Mouse (Mus musculus): ENCODE results near the gene Ccn6. TPM values are rescaled to one million over a fixed set of nuclear protein-coding genes. Genes with fewer than 3 reads are reported as not detected.

Ccn6 gene
- polyA plus RNA-seq, 1 experiment from 2014 or later = not detected

DNA sequence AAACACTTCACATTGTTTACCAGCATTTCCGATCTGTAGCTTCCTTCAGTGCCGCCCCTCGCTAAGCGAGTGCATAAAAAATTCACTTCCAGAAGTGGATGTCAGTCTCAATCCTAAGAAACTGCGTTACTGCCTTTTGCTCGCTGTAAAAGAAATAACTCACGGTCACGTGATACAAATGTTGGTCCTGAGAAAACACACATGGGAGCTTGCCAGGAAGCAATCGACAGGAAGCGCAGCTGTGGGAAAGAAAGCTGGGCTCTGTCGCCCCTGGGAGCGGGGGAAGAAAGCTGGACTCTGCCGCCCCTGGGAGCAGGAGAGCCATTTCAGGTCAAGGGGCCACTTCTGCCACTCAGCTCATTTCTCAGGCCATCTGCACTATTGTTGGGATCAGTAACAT, 9.5 kb upstream of the Ccn6 start:
- Histone ChIP-seq H3K9me3 (0 out of 2 replicates have a peak, but pooled peaks cover under 1% of the 10 kb centered on the region), H3K4me2 (peak overlapping the region; percentile 91), H3K27me3 (replicated peaks) (peaks cover 4% of the 10 kb centered on the region), H3K27ac (replicated peaks) (peak overlapping the region; percentile 70), H3K4me3 (peak overlapping the region; percentile 25; the same call in 1 of the 2 replicates), H3K9ac (peak overlapping the region; percentile 30; the same call in 1 of the 2 replicates), H3K4me1 (peaks cover 18% of the 10 kb centered on the region), H3K36me3 (no peaks in the 10 kb centered on the region)
- 37% methylated on average over 13 of the region's 13 CpGs for WGBS
- no peak for ATAC-seq (ENCODE audit: extremely low read depth, insufficient number of reproducible peaks, low FRiP score, low TSS enrichment)

DNA sequence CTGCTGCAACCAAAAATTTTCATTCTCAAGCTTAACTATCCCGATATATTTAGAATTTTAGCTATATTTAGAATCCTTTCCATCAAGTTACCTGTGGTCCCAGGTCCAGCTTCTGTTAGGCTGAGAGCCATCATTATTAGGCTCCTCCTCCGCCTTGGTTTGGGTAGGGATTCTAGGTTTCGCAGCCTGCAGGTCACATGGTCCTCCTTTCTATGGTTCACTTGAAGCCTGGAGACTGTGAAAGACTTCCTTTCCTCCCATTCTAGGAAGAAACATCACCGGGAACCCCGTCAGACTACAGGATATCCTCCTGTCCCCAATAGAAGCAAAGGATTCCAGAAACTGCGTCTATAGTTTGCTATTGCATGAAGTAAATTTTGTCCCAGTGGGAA, 8.9 kb upstream of the Ccn6 start:
- ATAC-seq (ENCODE audit: extremely low read depth, insufficient number of reproducible peaks, low FRiP score, low TSS enrichment) = no peak
- peak overlapping the region; percentile 70 for H3K27ac ChIP-seq (replicated peaks)
- H3K4me3 ChIP-seq = no peak overlapping the region
- H3K36me3 ChIP-seq = no peaks in the 10 kb centered on the region
- no peaks in the 10 kb centered on the region for H3K9me3 ChIP-seq
- H3K9ac ChIP-seq = no peak overlapping the region; the same call in 1 of the 2 replicates
- H3K4me2 ChIP-seq = peak overlapping the region; percentile 91
- peaks cover 18% of the 10 kb centered on the region for H3K4me1 ChIP-seq
- WGBS = 57% methylated on average over 6 of the region's 6 CpGs
- peaks cover 4% of the 10 kb centered on the region for H3K27me3 ChIP-seq (replicated peaks)

DNA sequence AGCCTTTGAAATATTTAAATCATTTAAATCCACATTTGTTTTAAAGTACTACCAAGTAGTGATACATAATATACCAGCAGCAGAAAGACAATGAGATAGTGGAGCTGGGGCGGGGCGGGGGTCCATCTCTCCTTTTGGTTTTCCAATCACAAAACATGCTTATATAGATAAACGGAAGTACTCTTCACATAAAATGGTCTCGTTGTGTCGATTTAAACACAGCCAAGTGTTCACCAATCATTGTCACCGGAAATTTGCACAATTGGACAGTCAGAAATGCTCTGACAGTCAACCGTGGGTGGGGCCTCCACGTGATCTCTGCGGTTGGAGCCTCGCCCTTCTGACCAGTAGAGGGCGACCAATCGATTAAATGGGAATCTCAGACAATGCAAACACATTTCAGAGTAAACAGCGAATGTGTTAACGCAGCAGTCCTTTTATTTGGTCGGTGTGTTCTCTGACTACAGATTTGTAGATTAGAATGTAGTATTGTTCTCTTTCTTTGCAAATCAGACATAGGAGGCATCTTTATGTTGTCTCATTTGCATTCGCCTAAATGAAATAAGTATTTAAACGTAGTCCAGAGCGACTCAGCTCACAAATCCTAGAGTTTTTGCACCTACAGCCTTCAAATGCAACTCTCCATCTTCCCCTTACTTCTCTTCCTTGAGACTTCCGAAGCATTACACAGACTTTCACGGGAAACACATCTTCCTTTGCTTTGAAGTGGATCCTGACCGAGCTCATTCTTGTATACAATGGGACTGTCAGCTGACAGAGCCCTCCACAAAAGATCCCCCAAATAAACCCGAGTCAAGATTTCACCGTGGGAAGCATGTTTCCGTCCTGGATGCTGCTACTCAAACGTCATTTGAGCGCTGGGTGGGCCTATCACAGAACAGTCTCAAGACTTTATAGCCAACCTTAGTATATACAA, 8.3 kb upstream of the Ccn6 start:
- ATAC-seq (ENCODE audit: extremely low read depth, insufficient number of reproducible peaks, low FRiP score, low TSS enrichment) = peak; percentile 48; the same call in 1 of the 2 replicates
- H3K36me3 ChIP-seq = no peaks in the 10 kb centered on the region
- H3K9ac ChIP-seq = peak overlapping the region; percentile 76
- peaks cover 18% of the 10 kb centered on the region for H3K4me1 ChIP-seq
- H3K27me3 ChIP-seq (replicated peaks) = peaks cover 4% of the 10 kb centered on the region
- H3K4me3 ChIP-seq = peak overlapping the region; percentile 63
- H3K27ac ChIP-seq (replicated peaks) = peak overlapping the region; percentile 70
- WGBS = 19% methylated on average over 26 of the region's 26 CpGs
- H3K4me2 ChIP-seq = peak overlapping the region; percentile 91
- H3K9me3 ChIP-seq = no peaks in the 10 kb centered on the region

GRCm38 (mm10) chr10:39171134-39171533, 7.5 kb upstream of the Ccn6 start:
- Histone ChIP-seq H3K4me2 (peak overlapping the region; percentile 91), H3K36me3 (no peaks in the 10 kb centered on the region), H3K9me3 (no peaks in the 10 kb centered on the region), H3K27me3 (replicated peaks) (peaks cover 4% of the 10 kb centered on the region), H3K4me3 (peak overlapping the region; percentile 63), H3K27ac (replicated peaks) (peak overlapping the region; percentile 57), H3K4me1 (peaks cover 23% of the 10 kb centered on the region), H3K9ac (peak overlapping the region; percentile 76)
- ATAC-seq (ENCODE audit: extremely low read depth, insufficient number of reproducible peaks, low FRiP score, low TSS enrichment) = no peak
- WGBS = under 1% methylated on average over 19 of the region's 19 CpGs

DNA sequence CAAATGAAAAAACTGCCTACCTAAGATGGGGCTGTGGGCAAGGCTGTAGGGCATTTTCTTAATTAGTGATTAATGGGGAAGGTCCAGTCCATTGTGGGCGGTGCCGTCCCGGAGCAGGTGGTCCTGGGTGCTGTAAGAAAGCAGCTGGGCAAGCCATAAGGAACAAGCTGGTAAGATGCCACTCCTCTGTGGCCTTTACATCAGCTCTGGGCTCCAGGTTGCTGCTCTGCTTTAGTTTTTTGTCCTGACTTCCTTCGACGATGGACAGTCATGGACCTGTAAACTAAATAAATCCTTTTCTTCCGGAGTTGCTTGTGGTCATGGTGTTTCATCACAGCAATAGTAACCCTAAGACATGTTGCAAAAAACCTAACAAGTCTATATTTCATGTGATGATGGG, 7.1 kb upstream of the Ccn6 start:
- ATAC-seq (ENCODE audit: extremely low read depth, insufficient number of reproducible peaks, low FRiP score, low TSS enrichment) = no peak
- Histone ChIP-seq H3K36me3 (no peaks in the 10 kb centered on the region), H3K9me3 (no peaks in the 10 kb centered on the region), H3K4me3 (no peak overlapping the region), H3K4me2 (peak overlapping the region; percentile 91), H3K4me1 (peaks cover 26% of the 10 kb centered on the region), H3K27ac (replicated peaks) (no peak overlapping the region), H3K9ac (no peak overlapping the region), H3K27me3 (replicated peaks) (peaks cover 4% of the 10 kb centered on the region)
- WGBS = 18% methylated on average over 6 of the region's 6 CpGs

GRCm38 (mm10) chr10:39170181-39170580, 6.6 kb upstream of the Ccn6 start:
- no peaks in the 10 kb centered on the region for H3K36me3 ChIP-seq
- peaks cover 30% of the 10 kb centered on the region for H3K4me1 ChIP-seq
- 12% methylated on average over 8 of the region's 8 CpGs for WGBS
- H3K4me2 ChIP-seq = peak overlapping the region; percentile 91
- H3K27me3 ChIP-seq (replicated peaks) = peaks cover 4% of the 10 kb centered on the region
- H3K27ac ChIP-seq (replicated peaks) = no peak overlapping the region
- no peak for ATAC-seq (ENCODE audit: extremely low read depth, insufficient number of reproducible peaks, low FRiP score, low TSS enrichment)
- no peak overlapping the region for H3K9ac ChIP-seq
- H3K4me3 ChIP-seq = no peak overlapping the region
- H3K9me3 ChIP-seq = no peaks in the 10 kb centered on the region

- WGBS = 52% methylated on average over 9 of the region's 9 CpGs
- no peak overlapping the region for H3K9ac ChIP-seq
- H3K27me3 ChIP-seq (replicated peaks) = peaks cover 4% of the 10 kb centered on the region
- H3K4me3 ChIP-seq = no peak overlapping the region
- no peak for ATAC-seq (ENCODE audit: extremely low read depth, insufficient number of reproducible peaks, low FRiP score, low TSS enrichment)
- no peaks in the 10 kb centered on the region for H3K9me3 ChIP-seq
- H3K4me2 ChIP-seq = 0 out of 2 replicates have a peak overlapping the region, but pooled peaks have one; percentile 91
- H3K27ac ChIP-seq (replicated peaks) = no peak overlapping the region
- H3K36me3 ChIP-seq = no peaks in the 10 kb centered on the region
- peaks cover 32% of the 10 kb centered on the region for H3K4me1 ChIP-seq
These were observed 6.0 kb upstream of the Ccn6 start for GRCm38 (mm10) chr10:39169642-39170041.

GRCm38 (mm10) chr10:39167611-39168010, 4.0 kb upstream of the Ccn6 start:
- Histone ChIP-seq H3K27ac (replicated peaks) (no peak overlapping the region), H3K4me2 (no peak overlapping the region), H3K9ac (no peak overlapping the region), H3K9me3 (no peaks in the 10 kb centered on the region), H3K4me1 (peaks cover 28% of the 10 kb centered on the region), H3K27me3 (replicated peaks) (peaks cover 4% of the 10 kb centered on the region), H3K36me3 (no peaks in the 10 kb centered on the region), H3K4me3 (no peak overlapping the region)
- 73% methylated on average over 11 of the region's 11 CpGs for WGBS
- ATAC-seq (ENCODE audit: extremely low read depth, insufficient number of reproducible peaks, low FRiP score, low TSS enrichment) = no peak

DNA sequence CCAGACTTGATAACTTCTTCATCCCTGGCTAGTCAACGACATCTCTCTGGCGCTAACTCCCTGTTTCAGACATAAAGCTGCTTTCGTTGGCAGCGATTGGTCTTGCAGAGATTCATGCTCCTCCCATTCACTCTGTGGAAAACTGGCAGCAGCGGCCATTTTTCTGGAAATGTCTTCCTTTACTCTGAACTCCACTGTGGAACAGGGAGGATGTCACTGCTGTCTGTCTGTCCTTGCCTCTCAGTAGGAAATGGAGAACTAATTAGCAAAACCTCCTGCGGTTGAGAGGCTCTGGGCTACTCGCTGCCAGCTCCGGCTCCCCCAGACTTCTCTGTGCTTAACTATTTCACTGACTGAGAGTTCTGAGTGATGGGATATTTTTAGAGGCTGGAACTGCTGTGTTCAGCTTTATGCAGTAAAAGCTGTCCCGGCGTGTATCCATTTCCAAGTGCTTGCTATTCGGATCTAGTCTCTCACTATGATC, 2.1 kb upstream of the Ccn6 start:
- H3K4me3 ChIP-seq = peak overlapping the region; percentile 58
- 12% methylated on average over 11 of the region's 11 CpGs for WGBS
- no peaks in the 10 kb centered on the region for H3K9me3 ChIP-seq
- H3K27ac ChIP-seq (replicated peaks) = peak overlapping the region; percentile 86
- peaks cover 20% of the 10 kb centered on the region for H3K4me1 ChIP-seq
- ATAC-seq (ENCODE audit: extremely low read depth, insufficient number of reproducible peaks, low FRiP score, low TSS enrichment) = no peak
- peak overlapping the region; percentile 65 for H3K4me2 ChIP-seq
- no peaks in the 10 kb centered on the region for H3K36me3 ChIP-seq
- H3K27me3 ChIP-seq (replicated peaks) = peaks cover 4% of the 10 kb centered on the region
- peak overlapping the region; percentile 80 for H3K9ac ChIP-seq

GRCm38 (mm10) chr10:39162666-39163484, 719 bp downstream of the Ccn6 start:
- no peak overlapping the region; the same call in 1 of the 2 replicates for H3K4me2 ChIP-seq
- H3K27ac ChIP-seq (replicated peaks) = no peak overlapping the region
- H3K9me3 ChIP-seq = no peaks in the 10 kb centered on the region
- no peaks in the 10 kb centered on the region for H3K36me3 ChIP-seq
- no peaks in the 10 kb centered on the region; the same call in 1 of the 2 replicates for H3K27me3 ChIP-seq (replicated peaks)
- H3K9ac ChIP-seq = no peak overlapping the region
- WGBS = 58% methylated on average over 18 of the region's 18 CpGs
- no peak for ATAC-seq (ENCODE audit: extremely low read depth, insufficient number of reproducible peaks, low FRiP score, low TSS enrichment)
- H3K4me1 ChIP-seq = peaks cover 18% of the 10 kb centered on the region
- no peak overlapping the region for H3K4me3 ChIP-seq

- Histone ChIP-seq H3K27ac (replicated peaks) (no peak overlapping the region), H3K36me3 (no peaks in the 10 kb centered on the region), H3K9me3 (no peaks in the 10 kb centered on the region), H3K4me3 (no peak overlapping the region), H3K27me3 (replicated peaks) (no peaks in the 10 kb centered on the region), H3K4me2 (no peak overlapping the region), H3K9ac (no peak overlapping the region), H3K4me1 (peaks cover 16% of the 10 kb centered on the region)
- 96% methylated on average over 1 of the region's 1 CpGs for WGBS
- no peak for ATAC-seq (ENCODE audit: extremely low read depth, insufficient number of reproducible peaks, low FRiP score, low TSS enrichment)
These were observed 2.2 kb downstream of the Ccn6 start for GRCm38 (mm10) chr10:39161406-39161805.

All from heart, embryonic 13.5 days (tissue).